Mouse (Mus musculus) B cell, adult 62 days (primary cell): Measurements from ENCODE around the gene Ptprr. TPM values are rescaled to one million over a fixed set of nuclear protein-coding genes. Genes with fewer than 3 reads are reported as not detected.

ENCODE experiments used
- total RNA-seq: library from RNA; stranded (reverse); gene quantifications from 4 replicates; pipeline ENCODE4 v1.2.4, GENCODE M21; 2023

Ptprr gene
- total RNA-seq, result not detected in 4 replicates

DNA sequence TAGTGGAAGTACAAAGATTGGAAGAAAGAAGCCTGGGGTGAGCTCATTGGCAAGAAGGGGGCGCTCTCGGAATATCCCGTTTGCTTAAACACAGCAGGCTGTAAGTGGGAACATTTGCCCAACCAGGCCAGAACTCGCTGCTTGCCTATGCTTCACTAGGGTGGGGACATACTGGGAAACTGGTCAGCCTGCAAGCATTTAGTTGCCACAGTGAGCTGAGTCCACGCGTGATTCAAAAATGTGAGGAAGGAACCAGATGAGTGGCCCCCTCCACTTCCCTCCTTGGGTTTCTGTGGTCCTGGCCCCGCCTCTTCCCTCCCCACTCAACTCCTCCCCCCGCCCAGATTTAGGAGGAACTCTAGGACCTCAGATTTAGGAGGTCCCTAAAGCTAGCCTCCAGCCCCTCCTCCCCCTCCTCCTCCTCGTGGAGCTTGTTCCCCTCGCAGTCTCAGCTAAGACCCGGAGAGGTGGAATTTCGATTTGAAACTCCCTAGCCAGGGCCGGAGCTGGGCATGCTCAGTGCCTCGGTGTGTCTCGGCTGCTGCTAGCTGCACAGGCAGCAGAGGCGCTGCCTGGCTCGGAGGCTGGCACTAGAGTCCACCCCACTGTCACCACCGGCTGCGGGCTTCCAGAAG is at the start of gene Ptprr:
Gene Ptprr, plus strand, starts transcription at position 369 of the 635 bp plus-strand sequence.

DNA sequence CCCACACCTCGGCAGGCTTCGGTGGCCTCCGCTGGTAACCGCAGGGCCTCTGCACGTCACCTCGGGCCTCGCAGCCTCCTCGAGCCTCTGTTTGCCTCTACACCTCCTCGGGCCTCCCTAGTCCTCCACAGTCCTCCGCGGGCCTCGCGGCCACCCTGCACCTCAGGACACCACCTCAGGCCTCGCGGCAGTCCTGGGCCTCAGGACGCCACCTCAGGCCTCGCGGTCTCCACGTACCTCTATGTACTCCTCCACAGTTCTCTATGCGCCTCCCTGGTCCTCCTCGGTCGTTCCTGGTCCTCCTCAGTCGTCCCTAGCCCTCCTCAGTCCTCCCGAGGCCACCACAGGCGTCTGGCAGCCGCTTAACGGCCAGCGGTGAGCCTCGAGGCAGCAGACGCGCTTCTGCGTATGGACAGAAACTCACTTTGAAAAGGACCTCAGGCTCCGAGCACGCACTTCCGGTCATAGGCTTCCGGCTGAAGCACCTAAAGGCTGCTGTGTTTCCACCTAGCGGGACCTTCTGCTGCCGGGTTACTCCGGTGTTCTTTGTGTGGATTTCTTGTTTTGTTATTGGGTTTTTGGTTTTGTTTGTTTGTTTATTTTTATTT is 96.0 kb downstream of the Ptprr start, which contains the start of gene 4933416C03Rik:
Gene 4933416C03Rik, minus strand, starts transcription at position 51 of the 608 bp plus-strand sequence.

DNA sequence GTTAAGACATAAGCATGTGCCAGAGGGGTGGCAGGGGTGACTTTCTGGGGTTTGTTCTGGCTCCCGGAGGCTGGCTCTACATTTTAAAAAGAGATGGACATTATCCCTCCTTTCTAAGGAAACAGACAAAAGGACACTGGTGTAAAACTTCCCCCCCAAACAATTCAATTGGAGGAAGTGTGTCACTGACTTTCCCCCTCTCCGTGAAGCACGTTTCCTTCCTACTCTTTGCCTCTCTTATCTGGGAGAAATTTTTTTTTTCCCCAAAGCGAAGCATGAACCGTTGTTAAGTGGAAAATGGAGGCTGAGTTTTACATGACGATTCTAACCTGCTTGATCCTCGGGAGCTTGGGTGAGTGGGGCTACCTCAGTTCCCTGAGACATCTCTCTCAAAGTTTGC is 257.3 kb downstream of the Ptprr start, which contains the start of gene Ptprb:
Gene Ptprb, plus strand, starts transcription at position 244 of the 400 bp plus-strand sequence.

Other genes starting within 250 kb of the Ptprr start
- 5.2 to 7.1 TPM (median 6.5 TPM) in 4 replicates for gene Tspan8, start 201.4 kb upstream of the Ptprr start, total RNA-seq
- not detected in 4 replicates for gene 4933416C03Rik, start 95.7 kb downstream of the Ptprr start, total RNA-seq